Mouse (Mus musculus): ENCODE results near the gene Xndc1.
"Not testable (repeated sequence)": the region's sequence is repeated elsewhere in the genome, so short reads cannot be mapped to it uniquely, and the experiment has no call there.

Xndc1 gene

GRCm38 (mm10) chr7:102065046-102065891, at the start of gene Xndc1, which contains the start of the genes Rnf121 and Xntrpc:
Xndc1 (plus strand) TSS chr7:102065511.
Rnf121 (minus strand) TSS chr7:102065469.
Xntrpc (plus strand) TSS chr7:102065713.
- peak; percentile 94 for DNase-seq

GRCm38 (mm10) chr7:102016936-102017335, 48.4 kb upstream of the Xndc1 start:
- no peak for DNase-seq

- peak; percentile 53 for DNase-seq
Observed at GRCm38 (mm10) chr7:102017452-102017851, 47.9 kb upstream of the Xndc1 start.

GRCm38 (mm10) chr7:102018034-102018433, 47.3 kb upstream of the Xndc1 start:
- DNase-seq, result peak; percentile 44

GRCm38 (mm10) chr7:102018590-102018989, 46.7 kb upstream of the Xndc1 start, which contains the start of gene Il18bp:
Il18bp (minus strand) TSS chr7:102018690.
- DNase-seq, result no peak

- no peak for DNase-seq
Observed at GRCm38 (mm10) chr7:102019362-102019761, 45.9 kb upstream of the Xndc1 start.

- DNase-seq, result not testable (repeated sequence)
Observed at GRCm38 (mm10) chr7:102020934-102021333, 44.4 kb upstream of the Xndc1 start.

GRCm38 (mm10) chr7:102023821-102024220, 41.5 kb upstream of the Xndc1 start:
- DNase-seq, result no peak

- no peak for DNase-seq
Observed at GRCm38 (mm10) chr7:102025187-102026119, 39.9 kb upstream of the Xndc1 start.

GRCm38 (mm10) chr7:102034904-102035303, 30.4 kb upstream of the Xndc1 start:
- peak; percentile 30 for DNase-seq

GRCm38 (mm10) chr7:102035534-102035933, 29.8 kb upstream of the Xndc1 start:
- DNase-seq, result no peak

- no peak for DNase-seq
Observed at GRCm38 (mm10) chr7:102037318-102037717, 28.0 kb upstream of the Xndc1 start.

GRCm38 (mm10) chr7:102042314-102042713, 23.0 kb upstream of the Xndc1 start:
- DNase-seq, result peak; percentile 64

GRCm38 (mm10) chr7:102048524-102048923, 16.8 kb upstream of the Xndc1 start:
- DNase-seq, result not testable (repeated sequence)

- no peak for DNase-seq
Observed at GRCm38 (mm10) chr7:102061353-102061752, 4.0 kb upstream of the Xndc1 start.

GRCm38 (mm10) chr7:102062203-102062602, 3.1 kb upstream of the Xndc1 start:
- DNase-seq, result no peak

GRCm38 (mm10) chr7:102063891-102064290, 1.4 kb upstream of the Xndc1 start:
- DNase-seq, result no peak

GRCm38 (mm10) chr7:102064655-102065045, 661 bp upstream of the Xndc1 start:
- DNase-seq, result no peak

- no peak for DNase-seq
Observed at GRCm38 (mm10) chr7:102066363-102066762, 1.1 kb downstream of the Xndc1 start.

- peak; percentile 26 for DNase-seq
Observed at GRCm38 (mm10) chr7:102076714-102077296, 11.5 kb downstream of the Xndc1 start.

- DNase-seq, result peak; percentile 43
Observed at GRCm38 (mm10) chr7:102078517-102078916, 13.2 kb downstream of the Xndc1 start.

GRCm38 (mm10) chr7:102080311-102080710, 15.0 kb downstream of the Xndc1 start:
- peak; percentile 54 for DNase-seq

GRCm38 (mm10) chr7:102081784-102082183, 16.5 kb downstream of the Xndc1 start:
- DNase-seq, result no peak

Data from kidney, adult 9 months (tissue).